Mouse (Mus musculus) left cerebral cortex, postnatal 36 days (tissue): ENCODE data around the gene Vmn2r85. TPM values are rescaled to one million over a fixed set of nuclear protein-coding genes. Genes with fewer than 3 reads are reported as not detected.
"Not testable (repeated sequence)": the region's sequence is repeated elsewhere in the genome, so short reads cannot be mapped to it uniquely, and the experiment has no call there.

Experiments used
- DNase-seq, 2 experiments: peaks; one replicate each; pipeline ENCODE4 v3.0.0; 2021 to 2022; ENCODE audit warnings: low spot score in 2 of 2, mixed read lengths in 1 of 2
- intact Hi-C: fragments of 180-260 bp; cut with DNase I; formaldehyde crosslinking; loops from one replicate; pipeline ENCODE4 v1.15.1; 2025
- total RNA-seq, 2 experiments: library from RNA; stranded (reverse); gene quantifications; 2 replicates each; pipeline ENCODE4 v1.2.3; 2021

Gene Vmn2r85
- total RNA-seq: 1 to 10 TPM in 1 of 2 experiments, under 1 TPM in 1; 0.79 to 1.3 TPM

- DNase-seq, intact Hi-C loops: not testable (repeated sequence)
Measured at GRCm38 (mm10) chr10:130429603-130430002, at the start of gene Vmn2r85. Gene Vmn2r85, minus strand, starts transcription at chr10:130429703.

- intact Hi-C loops: no loop called here
- DNase-seq: peak; percentile 7 to 15
Measured at GRCm38 (mm10) chr10:130470311-130470760, 40.8 kb upstream of the Vmn2r85 start.

GRCm38 (mm10) chr10:130455950-130456349 is 26.4 kb upstream of the Vmn2r85 start, which contains the start of gene Vmn2r86:
Gene Vmn2r86, minus strand, starts transcription at chr10:130456050.
- intact Hi-C loops, DNase-seq: not testable (repeated sequence)

GRCm38 (mm10) chr10:130444776-130445175 is 15.3 kb upstream of the Vmn2r85 start:
- intact Hi-C loops: no loop called here
- DNase-seq: no peak

GRCm38 (mm10) chr10:130434185-130434898 is 4.8 kb upstream of the Vmn2r85 start:
- intact Hi-C loops, DNase-seq: not testable (repeated sequence)

GRCm38 (mm10) chr10:130422368-130422767 is 7.1 kb downstream of the Vmn2r85 start:
- DNase-seq, intact Hi-C loops: not testable (repeated sequence)

- no peak for DNase-seq
- intact Hi-C loops: no loop called here
Measured at GRCm38 (mm10) chr10:130420401-130420800, 9.1 kb downstream of the Vmn2r85 start.

- DNase-seq, intact Hi-C loops: not testable (repeated sequence)
Measured at GRCm38 (mm10) chr10:130419954-130420353, 9.5 kb downstream of the Vmn2r85 start.

GRCm38 (mm10) chr10:130416352-130416751 is 13.2 kb downstream of the Vmn2r85 start:
- DNase-seq, intact Hi-C loops: not testable (repeated sequence)

GRCm38 (mm10) chr10:130412167-130412698 is 17.3 kb downstream of the Vmn2r85 start:
- DNase-seq, intact Hi-C loops: not testable (repeated sequence)

- intact Hi-C loops: no loop called here
- no peak for DNase-seq
Measured at GRCm38 (mm10) chr10:130394232-130394631, 35.3 kb downstream of the Vmn2r85 start, which contains the start of gene Vmn2r84. Gene Vmn2r84, minus strand, starts transcription at chr10:130394332.

- DNase-seq: no peak
- intact Hi-C loops: no loop called here
Measured at GRCm38 (mm10) chr10:130375145-130375544, 54.4 kb downstream of the Vmn2r85 start.

GRCm38 (mm10) chr10:130372491-130373173 is 56.9 kb downstream of the Vmn2r85 start:
- no peak for DNase-seq
- intact Hi-C loops: no loop called here

- no peak for DNase-seq
- intact Hi-C loops: no loop called here
Measured at GRCm38 (mm10) chr10:130371644-130372043, 57.9 kb downstream of the Vmn2r85 start.

- no peak for DNase-seq
- intact Hi-C loops: no loop called here
Measured at GRCm38 (mm10) chr10:130370005-130370682, 59.4 kb downstream of the Vmn2r85 start.

GRCm38 (mm10) chr10:130368384-130368783 is 61.1 kb downstream of the Vmn2r85 start:
- no peak for DNase-seq

GRCm38 (mm10) chr10:130364766-130365165 is 64.7 kb downstream of the Vmn2r85 start:
- intact Hi-C loops: no loop called here
- no peak for DNase-seq

More at GRCm38 (mm10) chr10:130368384-130368783, 61.1 kb downstream of the Vmn2r85 start:
- intact Hi-C loops: no loop called here
